Mouse (Mus musculus) thymus, postnatal 14 days (tissue): ENCODE measurements around the gene Tas2r107.
"Not testable (repeated sequence)": the region's sequence is repeated elsewhere in the genome, so short reads cannot be mapped to it uniquely, and the experiment has no call there.

ENCODE experiments used
- DNase-seq: peaks from one replicate; pipeline ENCODE4 v3.0.0; 2021

Tas2r107 gene

DNA sequence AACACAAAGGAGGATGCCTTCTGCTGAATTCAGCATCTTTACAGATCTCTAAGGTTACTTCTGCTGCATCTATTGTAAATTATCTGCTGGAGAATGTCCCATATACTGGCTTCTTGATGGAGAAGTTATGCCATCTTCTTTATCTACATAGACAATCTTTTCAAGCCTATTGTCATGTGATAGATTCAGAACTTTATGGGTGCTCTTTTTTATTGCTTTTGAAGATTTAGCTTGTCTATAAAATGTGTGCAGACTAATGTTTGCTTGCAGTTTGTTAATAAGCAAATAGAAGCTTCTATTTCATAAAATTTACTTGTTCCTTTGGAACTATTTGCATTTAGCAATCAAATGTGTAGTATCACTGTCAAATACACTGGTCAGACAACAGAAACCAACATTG lies at the start of gene Tas2r107:
Gene Tas2r107, minus strand, starts transcription at position 101 of the 400 bp plus-strand sequence.
- DNase-seq = no peak

DNA sequence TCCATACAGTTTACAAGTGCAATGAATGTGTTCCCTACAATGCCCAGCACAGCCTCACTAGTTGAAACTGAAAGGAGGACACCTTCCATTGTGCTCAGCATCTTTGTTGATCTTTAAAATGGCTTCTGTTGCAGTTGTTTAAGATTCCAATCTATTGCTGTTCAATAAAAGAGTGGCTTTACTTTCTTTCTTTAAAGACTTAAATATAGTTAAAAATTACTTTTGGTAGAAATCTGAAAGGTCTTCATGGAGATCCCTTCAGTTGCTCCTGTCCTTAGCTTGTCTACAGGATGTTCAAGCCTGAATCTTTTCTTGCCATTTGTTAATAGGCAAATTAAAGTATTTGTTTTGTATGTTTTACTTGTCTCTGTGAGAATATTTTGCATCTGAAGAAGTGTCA lies 30.0 kb upstream of the Tas2r107 start, which contains the start of gene Tas2r114:
Gene Tas2r114, minus strand, starts transcription at position 101 of the 400 bp plus-strand sequence.
- DNase-seq = no peak

DNA sequence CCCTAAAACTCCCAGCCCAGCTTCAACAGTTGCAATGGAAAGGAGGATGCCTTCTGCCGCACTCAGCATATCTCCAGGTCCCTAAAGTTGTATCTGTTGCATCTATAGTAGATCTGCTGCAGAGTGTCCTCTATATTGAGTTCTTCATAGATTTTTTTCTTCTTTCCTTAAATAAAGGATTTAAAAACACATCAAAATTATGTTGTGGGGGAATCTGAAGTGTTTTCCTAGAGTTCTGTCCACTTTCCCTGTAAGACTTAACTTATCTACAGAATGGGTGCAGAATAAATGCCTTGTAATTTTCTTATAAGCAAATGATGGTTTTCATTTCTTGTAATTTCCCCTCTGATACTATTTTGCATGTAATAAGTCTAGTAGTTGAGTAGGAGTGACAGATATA lies 27.4 kb upstream of the Tas2r107 start, which contains the start of gene Tas2r105:
Gene Tas2r105, minus strand, starts transcription at position 101 of the 400 bp plus-strand sequence.
- DNase-seq = no peak

DNA sequence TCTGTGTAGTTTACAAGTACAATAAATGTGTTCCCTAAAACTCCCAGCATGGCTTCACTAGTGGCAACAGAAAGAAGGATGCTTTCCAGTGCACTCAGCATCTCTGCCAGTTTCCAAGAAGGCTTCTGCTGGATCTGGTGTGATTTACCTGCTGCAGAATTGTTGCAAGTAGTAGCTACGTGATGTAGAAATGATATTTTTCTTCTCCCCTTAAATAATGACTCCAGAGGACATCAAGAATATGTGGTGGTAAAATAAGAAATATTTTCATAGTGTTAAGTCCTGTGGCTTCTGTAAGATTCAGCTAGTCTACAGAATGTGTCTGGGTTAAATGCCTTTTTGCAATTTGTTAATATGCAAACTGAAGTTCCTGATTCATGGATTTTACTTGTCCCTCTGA lies 25.7 kb upstream of the Tas2r107 start, which contains the start of gene Tas2r104:
Gene Tas2r104, minus strand, starts transcription at position 101 of the 400 bp plus-strand sequence.
- DNase-seq = no peak

DNA sequence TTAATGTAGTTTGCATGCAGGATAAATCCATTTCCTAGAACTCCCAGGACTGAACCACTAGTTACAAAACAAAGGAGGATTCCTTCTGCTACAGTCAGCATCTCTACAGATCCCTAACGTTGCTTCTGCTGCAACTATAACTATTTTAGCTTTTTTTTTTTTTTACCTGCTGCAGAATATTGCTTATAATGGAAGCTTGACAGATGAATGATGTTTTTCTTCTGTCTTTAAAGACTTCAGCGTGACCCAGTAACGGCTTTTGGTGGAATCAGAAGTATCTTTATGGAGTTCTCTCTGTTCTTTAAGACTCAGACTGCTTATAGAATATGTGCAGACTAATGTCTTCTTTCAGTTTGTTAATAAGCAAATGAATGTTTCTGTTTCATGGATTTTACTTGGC lies 18.8 kb upstream of the Tas2r107 start, which contains the start of gene Tas2r106:
Gene Tas2r106, minus strand, starts transcription at position 101 of the 400 bp plus-strand sequence.
- no peak for DNase-seq

DNA sequence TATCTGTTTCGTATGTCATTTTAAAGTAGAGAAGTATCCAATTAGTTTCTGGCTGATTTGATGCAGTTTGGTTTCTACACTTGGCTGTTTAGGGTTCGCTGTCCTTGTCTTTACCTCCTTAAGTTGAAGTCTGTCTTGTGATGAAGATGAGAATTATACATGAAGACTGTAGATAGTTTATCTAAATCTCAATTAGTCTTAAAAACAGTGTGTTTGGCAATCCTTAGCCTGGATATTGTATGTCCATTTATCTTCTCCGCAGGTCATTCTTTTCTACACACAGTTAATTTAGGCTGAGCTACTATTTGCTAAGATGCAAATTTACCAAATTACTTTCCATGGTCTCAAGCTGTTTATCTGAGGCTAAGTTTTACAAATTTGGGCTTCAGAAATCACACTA lies 29.1 kb downstream of the Tas2r107 start, which contains the start of gene Tas2r130:
Gene Tas2r130, minus strand, starts transcription at position 101 of the 400 bp plus-strand sequence.
- no peak for DNase-seq

DNA sequence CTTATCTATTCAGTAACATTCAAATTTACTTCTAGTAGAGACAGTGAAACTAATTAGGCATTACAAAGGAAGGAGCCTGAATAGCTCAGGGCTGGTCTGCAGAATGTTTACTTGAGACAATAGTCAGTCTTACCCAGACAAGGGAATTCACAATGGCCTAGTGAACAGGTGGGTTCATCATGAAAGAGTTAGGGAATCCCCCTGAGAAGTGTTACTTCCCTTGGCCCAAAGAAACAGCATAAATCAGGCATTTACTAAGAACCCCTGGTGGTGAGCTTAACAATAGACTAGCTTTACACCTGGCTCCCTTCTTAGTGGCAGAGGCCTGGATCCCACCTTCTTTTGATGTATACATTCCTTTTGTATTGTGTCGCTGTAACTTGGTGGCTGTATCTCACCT lies 50.0 kb downstream of the Tas2r107 start:
- DNase-seq = not testable (repeated sequence)
